Mouse (Mus musculus) heart, postnatal 0 days (tissue): ENCODE results near the gene Rorb.

Experiments used
- CTCF ChIP-seq: IDR thresholded peaks from 2 replicates; pipeline ENCODE4 v1.5.1; 2016; ENCODE audit warnings: antibody characterized with exemption, control low read depth, low read depth
- EP300 ChIP-seq: IDR thresholded peaks from 2 replicates; pipeline ENCODE4 v1.6.1; 2016; ENCODE audit warnings: antibody characterized with exemption, low read depth

- no peak for TF ChIP-seq CTCF
- no peak for TF ChIP-seq EP300
These were observed 222.4 kb downstream of the Rorb start for GRCm38 (mm10) chr19:18888491-18889116.
